Mouse (Mus musculus): ENCODE data around the gene Lce6a.

DNA sequence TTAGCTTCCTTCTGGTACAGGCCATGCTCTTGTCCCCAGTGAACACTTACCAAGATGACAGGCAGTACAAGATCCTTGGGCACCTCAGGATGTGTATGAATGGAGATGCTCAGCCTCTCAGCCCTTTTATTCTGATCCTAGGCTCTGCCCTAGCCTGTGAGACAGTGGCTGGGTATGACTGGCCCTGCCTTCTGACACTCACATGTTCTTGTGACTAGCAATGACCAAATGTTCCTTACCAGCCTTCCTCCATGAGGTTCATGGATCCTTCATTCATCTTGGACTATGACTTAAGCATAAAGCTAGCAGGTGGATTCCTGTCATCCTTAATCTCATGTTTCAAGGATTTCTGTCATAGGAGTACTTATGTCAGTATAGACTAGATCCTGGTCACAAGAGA lies 48.8 kb upstream of the Lce6a start, which contains the start of gene Lce1a2:
- TF ChIP-seq CTCF (IDR thresholded peaks at IDR 0.05; ENCODE audit: low read depth) (no peak), EP300 (IDR thresholded peaks at IDR 0.05; ENCODE audit: low read depth) (no peak)
